Mouse (Mus musculus) cerebellum, adult 11-12 months (tissue): ENCODE data around the gene Tut7.
A peak's percentile ranks its signal among the peaks of the same experiment; 100 is the strongest.
"Not testable (repeated sequence)": the region's sequence is repeated elsewhere in the genome, so short reads cannot be mapped to it uniquely, and the experiment has no call there.

Experiments
- DNase-seq: peaks from one replicate; pipeline ENCODE4 v3.0.0; 2022

Gene Tut7

DNA sequence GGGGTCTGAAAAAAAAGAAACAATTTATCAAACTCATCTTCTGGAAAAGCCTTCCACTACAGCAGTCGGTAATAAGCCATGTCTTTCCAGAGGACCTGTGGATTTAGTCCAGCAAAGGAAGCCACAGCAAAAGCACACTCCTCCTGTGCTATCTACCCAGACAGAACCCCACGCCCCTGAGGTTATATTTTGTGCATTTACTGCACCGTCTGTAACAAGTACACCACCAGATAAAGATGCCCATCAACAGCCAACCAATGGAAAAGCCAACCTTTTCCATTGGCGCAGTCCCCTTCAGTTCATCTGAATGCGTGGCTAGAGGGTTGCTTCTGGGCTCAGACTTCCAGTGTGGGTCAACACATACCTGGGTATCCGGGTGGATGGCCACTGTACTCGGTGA lies 60.2 kb downstream of the Tut7 start:
- no peak for DNase-seq

DNA sequence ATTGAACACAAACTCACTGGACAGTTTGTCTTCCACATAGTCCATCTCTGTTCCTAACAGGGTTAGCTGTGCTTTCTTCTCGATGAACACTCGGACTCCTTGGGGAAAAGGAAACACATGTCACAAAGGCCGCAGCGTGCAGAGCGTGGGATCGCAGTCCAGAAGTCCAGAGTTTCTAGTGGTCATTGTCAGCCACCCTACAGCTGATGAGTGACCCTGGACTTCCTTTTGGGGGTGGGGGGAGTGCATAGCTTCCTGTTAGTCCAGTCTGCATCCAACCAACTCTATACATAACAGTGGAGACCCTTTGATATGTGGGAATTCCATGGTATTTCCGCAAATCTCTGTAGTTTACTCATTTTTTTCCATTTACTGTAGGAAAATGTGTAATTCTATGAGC lies 66.0 kb downstream of the Tut7 start:
- no peak for DNase-seq

DNA sequence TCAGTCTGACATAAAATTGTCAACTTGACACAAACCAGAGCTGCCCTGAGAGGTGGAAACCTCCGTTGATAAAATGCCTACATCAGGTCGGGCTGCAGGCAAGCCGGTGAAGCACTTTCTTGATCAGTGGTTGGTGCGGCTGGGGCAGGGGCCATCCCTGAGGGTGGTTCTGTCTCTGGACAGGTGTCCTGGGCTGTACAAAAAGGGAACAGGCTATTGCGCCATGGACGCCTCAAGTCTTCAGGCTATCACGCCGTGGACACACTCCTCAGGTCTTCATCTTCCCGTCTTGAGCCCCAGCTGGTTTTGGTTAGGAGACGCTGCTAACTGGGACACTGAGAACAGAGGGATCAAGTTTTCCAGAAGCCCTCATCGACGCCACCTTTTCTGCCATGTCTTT lies 72.6 kb downstream of the Tut7 start:
- DNase-seq, result no peak

DNA sequence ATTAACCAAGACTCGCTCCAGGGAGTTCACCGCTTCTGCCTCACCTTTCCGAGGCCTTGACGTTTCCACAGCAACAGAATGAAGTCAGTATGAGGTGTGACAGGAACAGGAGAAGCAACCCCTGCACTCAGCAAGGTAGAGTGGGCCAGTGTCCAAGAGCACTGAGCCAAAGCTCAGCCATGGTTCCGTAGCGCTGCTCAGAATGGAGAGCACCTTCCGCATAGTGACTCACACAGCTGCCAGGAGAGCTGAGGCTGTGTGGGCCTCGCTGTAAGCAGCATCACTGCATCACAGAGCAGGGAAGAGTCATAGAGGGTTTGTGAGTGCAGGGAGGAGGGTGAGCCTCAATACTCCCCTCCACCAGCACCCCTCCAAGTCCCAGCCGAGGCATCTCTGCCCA lies 76.2 kb downstream of the Tut7 start, which contains the start of gene 1700014D04Rik:
TSS of gene 1700014D04Rik (minus strand) at position 42 of the 400 bp plus-strand sequence.
- no peak for DNase-seq

DNA sequence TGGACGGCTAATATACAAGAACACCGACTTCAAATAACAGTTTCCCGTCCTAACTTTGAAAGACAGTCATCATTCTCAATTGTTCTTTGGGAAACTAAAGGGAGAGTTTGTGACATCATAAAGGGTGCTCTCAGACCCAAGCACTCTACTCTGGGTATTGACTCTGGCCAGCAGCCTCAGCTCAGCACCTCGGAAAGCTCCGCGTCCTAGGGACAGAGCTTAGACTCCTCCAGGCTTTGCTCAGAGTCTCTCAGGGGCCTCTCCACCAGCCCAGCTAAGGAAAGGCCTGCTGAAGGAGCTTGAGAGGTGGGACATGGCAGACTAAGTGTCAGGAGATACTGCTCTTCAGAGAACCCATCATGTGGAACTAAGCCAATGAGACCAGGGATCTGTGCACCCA lies 76.8 kb downstream of the Tut7 start:
- no peak for DNase-seq

DNA sequence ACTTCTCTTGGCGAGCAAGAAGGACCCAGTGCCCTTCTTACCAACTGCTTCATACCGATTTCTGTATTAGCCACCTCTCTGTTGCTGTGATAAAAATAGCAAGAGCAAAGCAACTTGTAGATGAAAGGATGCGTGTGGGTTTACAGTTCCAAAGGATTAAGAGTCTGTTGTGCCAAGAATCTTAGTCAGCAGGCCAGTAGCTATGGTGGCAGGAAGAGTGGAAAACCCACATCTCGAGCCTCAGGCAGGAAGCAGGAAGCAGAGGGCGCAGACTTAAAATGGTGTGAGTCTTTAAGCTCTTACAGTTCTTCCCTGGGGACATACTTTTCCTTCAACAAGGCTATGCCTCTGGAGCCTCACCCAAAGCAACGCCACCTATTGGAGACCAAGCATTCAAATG lies 77.5 kb downstream of the Tut7 start:
- DNase-seq, result no peak

DNA sequence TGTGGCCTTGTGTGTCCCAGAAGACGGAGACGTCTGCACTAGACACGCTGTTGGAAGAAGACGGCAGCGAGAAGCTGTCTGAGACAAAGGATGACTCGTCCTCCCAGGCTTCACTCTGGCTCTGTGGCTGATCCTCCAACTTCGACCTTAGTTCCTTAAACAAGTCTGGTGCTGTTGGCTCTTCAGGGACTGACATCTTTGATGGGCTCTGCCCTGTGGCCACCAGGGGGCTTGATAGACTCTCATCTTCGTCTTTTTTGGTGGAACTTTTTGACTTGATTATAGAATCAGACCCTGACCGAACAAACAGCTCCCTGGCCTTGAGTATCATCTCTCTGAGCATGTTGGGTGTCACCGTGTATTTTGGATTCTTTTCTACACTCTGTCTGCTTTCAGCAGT lies 81.2 kb downstream of the Tut7 start:
- no peak for DNase-seq

DNA sequence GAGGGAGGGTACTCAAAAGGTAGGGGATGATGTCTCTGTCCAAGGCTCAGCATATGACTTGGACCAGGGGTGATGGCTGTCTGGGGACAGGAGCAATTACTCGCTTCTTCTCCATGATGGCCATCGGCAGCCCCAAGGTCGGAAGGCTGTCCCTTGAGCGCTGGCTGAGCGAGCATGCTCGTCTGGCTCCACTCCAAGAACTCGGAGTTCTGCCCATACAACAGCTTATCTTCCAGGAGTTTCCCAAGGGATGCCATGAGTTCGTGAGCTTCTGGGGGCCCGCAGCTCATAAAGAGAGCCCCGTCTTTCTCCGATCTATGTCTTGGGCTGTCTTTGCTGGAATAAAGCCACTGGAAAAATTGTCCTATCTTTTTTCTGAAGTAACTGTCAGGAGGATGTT lies 81.9 kb downstream of the Tut7 start:
- no peak for DNase-seq

DNA sequence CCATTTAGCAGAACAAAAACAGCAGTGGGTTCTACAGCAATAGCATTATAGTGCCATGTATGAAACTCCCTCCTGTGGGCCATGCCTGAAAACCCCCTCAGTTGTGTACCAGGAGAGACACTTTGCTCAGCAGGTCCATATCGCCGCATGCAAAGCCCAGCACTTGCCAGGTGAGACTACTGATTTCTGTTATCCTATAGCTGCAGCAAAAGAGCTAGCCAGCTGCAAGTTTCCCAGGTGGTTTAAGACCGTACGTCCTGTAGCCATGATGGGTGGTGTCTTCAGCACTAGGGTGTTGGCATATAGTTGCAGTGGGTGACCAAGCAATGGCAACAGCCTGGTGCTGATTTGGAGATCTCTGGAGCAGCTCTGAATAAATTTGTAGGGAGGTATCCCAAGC lies 83.5 kb downstream of the Tut7 start:
- DNase-seq, result no peak

DNA sequence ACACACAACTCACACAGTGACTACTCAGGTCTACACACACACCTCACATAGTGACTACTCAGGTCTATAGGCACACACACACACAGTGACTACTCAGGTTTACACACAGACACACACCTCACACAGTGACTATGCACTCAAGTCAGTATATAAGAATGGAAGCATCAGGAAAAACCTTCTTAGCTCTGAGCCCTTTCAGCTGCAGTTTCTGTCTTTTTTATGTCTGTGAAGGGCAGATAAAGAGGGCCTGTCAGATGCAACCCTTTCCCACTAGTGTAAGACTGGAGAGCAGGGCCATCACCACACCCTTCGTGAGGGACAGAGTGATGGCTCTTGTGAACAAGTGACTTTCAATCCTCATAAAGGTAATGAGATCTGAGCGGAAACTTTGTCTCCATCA lies 84.5 kb downstream of the Tut7 start:
- no peak for DNase-seq

DNA sequence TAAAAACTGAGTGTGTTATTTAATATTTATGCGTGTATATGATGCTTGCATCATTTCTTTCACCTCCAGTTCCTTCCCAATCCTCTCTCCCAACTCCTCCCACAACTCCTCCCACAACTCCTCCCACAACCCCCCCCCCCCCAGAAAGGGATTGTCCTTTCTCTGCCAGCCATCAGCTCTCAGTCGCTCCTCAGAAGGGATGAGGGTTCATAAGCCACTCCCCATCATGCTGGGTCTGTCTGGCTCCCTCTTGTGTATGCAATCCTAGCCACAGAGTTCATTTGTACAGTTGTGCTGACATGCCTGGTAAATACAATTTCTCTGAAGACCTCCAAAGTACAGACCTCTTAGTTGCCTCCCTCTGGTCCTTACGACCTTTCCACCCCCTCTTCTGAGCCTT lies 87.8 kb downstream of the Tut7 start:
- DNase-seq, result no peak

DNA sequence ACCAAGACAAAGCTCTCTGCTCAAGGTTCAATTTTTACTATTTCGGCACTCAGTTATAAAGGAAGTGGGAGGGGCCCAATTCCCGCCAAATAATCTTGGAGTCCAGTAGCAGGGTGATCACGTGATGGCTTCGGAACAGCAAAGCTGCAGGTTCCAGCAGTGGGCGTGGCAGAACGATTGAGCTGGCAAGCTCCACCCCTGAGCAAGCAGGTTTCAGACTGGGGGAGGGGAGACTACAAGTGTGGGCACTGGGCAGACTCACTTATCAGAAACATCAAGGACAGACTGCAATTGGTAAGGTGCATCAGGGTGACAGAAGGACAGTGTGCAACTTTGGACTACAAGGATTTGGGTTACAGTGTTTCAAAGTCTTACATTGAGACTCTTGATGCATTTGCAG lies 88.6 kb downstream of the Tut7 start:
- not testable (repeated sequence) for DNase-seq

DNA sequence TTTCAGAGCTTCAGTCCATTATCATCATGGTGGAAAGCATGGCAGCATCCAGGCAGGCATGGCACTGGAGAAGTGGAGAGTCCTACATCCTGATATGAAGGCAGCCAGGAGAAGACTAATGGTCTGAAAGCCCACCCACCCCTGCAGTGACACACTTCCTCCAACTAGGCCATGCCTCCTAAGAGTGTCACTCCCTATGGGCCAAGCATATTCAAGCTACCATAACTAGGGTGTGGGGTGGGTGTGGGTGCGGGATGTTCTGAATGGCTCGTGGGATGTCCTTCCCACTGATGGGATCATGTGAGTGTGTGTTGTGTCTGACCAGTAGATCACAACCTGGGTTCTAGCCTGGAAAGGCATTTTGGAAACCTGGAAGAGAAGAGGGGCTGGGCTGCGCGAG lies 89.0 kb downstream of the Tut7 start:
- DNase-seq, result no peak

DNA sequence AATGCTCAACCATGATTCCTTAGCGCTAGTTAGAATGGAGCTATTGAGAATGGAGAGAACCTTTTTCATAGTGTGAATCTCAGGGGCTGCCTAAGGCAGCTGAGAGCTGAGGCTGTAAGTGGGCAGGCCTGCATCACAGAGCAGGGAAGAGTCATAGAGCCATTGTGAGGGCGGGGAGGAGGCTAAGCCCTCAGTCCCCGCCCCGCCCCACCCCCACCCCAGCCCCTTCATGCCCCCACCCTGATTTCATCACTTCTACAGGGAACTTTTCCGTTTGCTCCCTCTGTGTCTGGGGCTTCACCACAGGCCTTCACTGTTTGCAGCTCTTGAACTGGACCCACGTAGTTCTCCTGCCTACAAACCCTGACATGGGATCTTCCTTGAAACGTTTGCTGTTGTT lies 91.3 kb downstream of the Tut7 start, which contains the start of gene Spata31d1d:
TSS of gene Spata31d1d (minus strand) at position 101 of the 400 bp plus-strand sequence.
- no peak for DNase-seq

DNA sequence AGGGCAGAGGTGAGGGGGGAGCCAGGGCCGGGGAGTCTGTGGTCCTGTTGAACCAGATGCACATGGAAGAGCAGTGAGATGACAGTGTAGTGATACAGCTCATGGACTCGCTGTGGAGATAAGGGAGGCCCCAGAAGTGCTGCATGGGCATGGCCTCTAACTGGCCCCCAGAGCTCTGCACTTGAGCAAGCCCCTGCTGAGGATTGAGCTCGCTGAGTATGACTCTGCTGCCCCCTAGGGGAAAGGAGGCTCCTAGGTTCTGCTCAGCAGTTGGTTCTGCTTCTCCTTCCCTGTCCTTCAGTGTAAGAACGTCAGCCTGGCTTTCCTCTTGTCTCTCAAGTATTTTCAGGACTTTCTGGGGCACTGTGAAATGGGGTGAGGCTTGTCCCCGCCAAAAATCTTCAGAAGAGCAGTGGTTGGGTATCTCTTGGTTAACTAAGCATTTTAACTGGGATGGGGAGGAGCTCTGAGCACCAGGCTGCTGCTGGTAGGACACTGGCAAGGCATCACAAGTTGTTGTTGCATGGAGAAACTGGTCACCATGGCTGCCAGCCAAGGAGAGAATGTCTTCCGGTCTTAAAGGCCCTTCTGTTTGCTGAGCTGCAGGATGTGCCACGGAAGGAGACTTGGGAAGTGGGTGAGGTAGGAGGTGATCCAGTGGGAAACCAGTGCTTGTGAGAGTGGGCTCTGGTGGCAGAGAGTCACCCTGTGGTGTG lies 94.4 kb downstream of the Tut7 start:
- peak; percentile 80 for DNase-seq

DNA sequence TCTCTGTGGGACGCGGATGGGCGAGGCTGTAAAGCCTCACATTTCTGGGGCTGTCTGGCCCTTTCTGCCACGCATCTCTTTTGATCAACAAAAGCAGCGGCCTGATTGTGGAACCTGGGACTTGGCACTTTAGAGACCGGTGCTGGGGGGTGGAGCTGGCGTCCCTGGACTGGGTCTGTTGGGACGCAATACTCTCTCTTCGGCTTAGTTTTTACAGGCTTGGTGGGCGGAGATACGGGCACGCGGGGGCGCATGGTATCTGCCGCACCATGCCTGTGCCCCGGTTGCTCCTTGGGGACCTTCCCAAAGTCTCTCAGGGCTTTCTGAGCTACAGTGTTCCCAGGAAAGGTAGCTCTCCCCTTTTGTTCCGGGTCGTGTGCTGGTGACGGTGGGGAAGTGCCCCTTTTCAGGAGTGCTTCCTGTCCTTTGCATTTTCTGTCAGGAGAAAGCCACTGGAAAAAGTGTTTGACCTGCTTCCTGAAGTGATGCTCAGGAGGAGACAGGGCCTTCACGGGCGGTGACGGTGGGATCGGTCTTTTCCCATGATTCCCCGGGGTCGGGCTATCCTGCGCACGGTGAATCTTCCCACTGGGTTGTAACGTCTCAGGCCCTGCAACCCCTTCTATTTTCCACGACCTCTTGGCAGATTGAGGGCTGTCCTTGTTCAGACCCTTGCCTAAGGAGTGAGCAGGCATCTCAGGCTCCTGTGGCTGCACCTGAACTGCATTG lies 96.6 kb downstream of the Tut7 start:
- no peak for DNase-seq

DNA sequence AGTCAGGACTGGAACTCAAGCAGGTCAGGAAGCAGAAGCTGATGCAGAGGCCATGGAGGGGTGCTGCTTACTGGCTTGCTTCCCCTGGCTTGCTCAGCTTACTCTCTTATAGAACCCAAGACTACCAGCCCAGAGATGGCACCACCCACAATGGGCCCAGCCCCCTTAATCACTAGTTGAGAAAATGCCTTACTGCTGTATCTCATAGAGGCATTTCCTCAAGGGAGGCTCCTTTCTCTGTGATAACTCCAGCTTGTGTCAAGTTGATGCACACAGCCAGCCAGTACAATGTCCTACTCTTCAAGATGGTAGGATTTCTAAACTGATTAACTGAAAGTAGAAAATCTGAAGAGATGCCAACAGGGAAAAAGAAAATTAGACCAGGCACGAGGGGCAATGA lies 100.9 kb downstream of the Tut7 start:
- DNase-seq, result not testable (repeated sequence)
